Comparison of ENCODE assay signal across 12 mouse cellular contexts in the genomic region with DNA sequence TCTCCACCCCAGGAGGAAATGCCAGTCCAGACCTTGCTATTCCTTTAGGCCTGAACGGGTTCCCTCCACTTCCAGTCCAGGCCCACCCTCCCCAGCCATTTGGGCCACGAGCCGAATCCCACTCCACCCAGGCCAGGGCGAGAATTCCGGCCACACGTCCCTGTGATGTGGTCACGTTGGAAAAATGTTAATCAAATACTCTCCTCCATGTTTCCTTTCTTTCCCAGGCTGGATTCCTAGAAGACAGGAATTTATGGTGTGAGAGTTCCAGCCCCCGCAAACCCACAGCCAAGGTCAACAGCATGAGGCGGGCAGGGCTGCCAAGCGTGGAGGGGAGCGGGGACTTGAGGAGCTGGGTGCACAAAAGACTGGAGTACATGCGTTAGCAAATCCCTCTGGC. TPM values are rescaled to one million over a fixed set of nuclear protein-coding genes. Genes with fewer than 3 reads are reported as not detected.
DNase-seq lines count a peak whose midpoint lies in the region; ATAC-seq lines count a peak whose summit lies in the region.
"Had no signal": no experiment of that assay in that cellular context is flagged by ENCODE, and none has a peak within 500 bp of the region (broad histone marks: within the 10 kb centered on the region; RNA-seq: fewer than 3 reads in every experiment).

No protein-coding gene starts in this region.

- no peak overlapping the region for H3K4me2 ChIP-seq in kidney, embryonic 15.5 days
- no peak overlapping the region for H3K4me2 ChIP-seq in liver, embryonic 11.5 days
- no peak overlapping the region for H3K4me2 ChIP-seq in midbrain, embryonic 16.5 days (ENCODE audit: low read length)

- H3K9ac ChIP-seq in kidney, embryonic 15.5 days, result no peak overlapping the region
- no peak overlapping the region for H3K9ac ChIP-seq in liver, embryonic 11.5 days (ENCODE audit: low read depth, low read length)
- H3K9ac ChIP-seq in midbrain, embryonic 16.5 days (ENCODE audit: low read depth, low read length), result no peak overlapping the region

- no peaks in the 10 kb centered on the region for H3K27me3 ChIP-seq in kidney, embryonic 15.5 days
- no peaks in the 10 kb centered on the region for H3K27me3 ChIP-seq in liver, embryonic 11.5 days (replicated peaks; ENCODE audit: control insufficient read depth, insufficient read depth, low read length)
- no peaks in the 10 kb centered on the region for H3K27me3 ChIP-seq in midbrain, embryonic 16.5 days (ENCODE audit: control insufficient read depth, insufficient read depth, low read depth, low read length)

- H3K4me3 ChIP-seq in kidney, embryonic 15.5 days (replicated peaks), result no peak overlapping the region
- no peak overlapping the region for H3K4me3 ChIP-seq in liver, embryonic 11.5 days (ENCODE audit: low read depth, low read length)
- H3K4me3 ChIP-seq in midbrain, embryonic 16.5 days (ENCODE audit: low read depth, low read length), result no peak overlapping the region

- H3K4me1 ChIP-seq in kidney, embryonic 15.5 days, result peaks cover 24% of the 10 kb centered on the region
- H3K4me1 ChIP-seq in liver, embryonic 11.5 days (replicated peaks; ENCODE audit: control insufficient read depth, insufficient read depth, low read length), result no peaks in the 10 kb centered on the region; the same call in 1 of the 2 replicates
- H3K4me1 ChIP-seq in midbrain, embryonic 16.5 days (ENCODE audit: control insufficient read depth, insufficient read depth, low read length), result no peaks in the 10 kb centered on the region

- 33% methylated on average over 12 of the region's 12 CpGs for WGBS in kidney, embryonic 15.5 days
- WGBS in liver, embryonic 11.5 days, result 83% methylated on average over 12 of the region's 12 CpGs
- 92% methylated on average over 12 of the region's 12 CpGs for WGBS in midbrain, embryonic 16.5 days

- peak; percentile 80 for ATAC-seq in kidney, embryonic 15.5 days (replicated peaks; ENCODE audit: low FRiP score)
- ATAC-seq in liver, embryonic 11.5 days (replicated peaks; ENCODE audit: low FRiP score), result no peak
- ATAC-seq in midbrain, embryonic 16.5 days, result no peak

- H3K36me3 ChIP-seq in kidney, embryonic 15.5 days, result no peaks in the 10 kb centered on the region
- H3K36me3 ChIP-seq in liver, embryonic 11.5 days (ENCODE audit: control insufficient read depth, insufficient read depth, low read length), result no peaks in the 10 kb centered on the region
- no peaks in the 10 kb centered on the region for H3K36me3 ChIP-seq in midbrain, embryonic 16.5 days (ENCODE audit: control insufficient read depth, insufficient read depth, low read length)

- DNase-seq in adrenal gland, adult 18-20 months (ENCODE audit: low spot score in 2 of 2), result peak; percentile 13 to 32
- DNase-seq in adrenal gland, adult 8-10 months, result no peak
- DNase-seq in heart, adult 9 months (ENCODE audit: low spot score in 2 of 2), result peak; percentile 53 to 57
- DNase-seq in lung, postnatal 14 days, result peak; percentile 58
- DNase-seq in liver, embryonic 11.5 days (ENCODE audit: low spot score), result no peak
- no peak for DNase-seq in spleen, postnatal 36 days (ENCODE audit: low spot score in 2 of 2)
- DNase-seq: cerebellum, adult 2 months; right cerebral cortex, postnatal 4 days; thymus, postnatal 4 days had no signal

- H3K9me3 ChIP-seq in kidney, embryonic 15.5 days (replicated peaks), result no peaks in the 10 kb centered on the region
- H3K9me3 ChIP-seq in liver, embryonic 11.5 days (ENCODE audit: control insufficient read depth, low read length), result no peaks in the 10 kb centered on the region
- no peaks in the 10 kb centered on the region for H3K9me3 ChIP-seq in midbrain, embryonic 16.5 days (replicated peaks; ENCODE audit: control insufficient read depth, low read length, poor library complexity, severe bottlenecking)

- H3K27ac ChIP-seq in kidney, embryonic 15.5 days, result peak overlapping the region; percentile 82
- H3K27ac ChIP-seq in liver, embryonic 11.5 days (ENCODE audit: low read depth, low read length), result no peak overlapping the region
- no peak overlapping the region for H3K27ac ChIP-seq in midbrain, embryonic 16.5 days (ENCODE audit: low read length)
- H3K27ac ChIP-seq: macrophage had no signal

RNA-seq across cellular contexts. Expression of gene Eln, which starts 25.4 kb away (rescaled TPM):
- 10 to 100 TPM in 1 of 2 experiments, 1 to 10 TPM in 1; 9.0 to 18.1 TPM for total RNA-seq in adrenal gland, adult 18-20 months (2021)
- 10 to 100 TPM in 2 of 4 experiments, 1 to 10 TPM in 2; 6.8 to 12.7 (median 9.7) TPM for total RNA-seq in adrenal gland, adult 8-10 months (2022)
- 81.4 and 99.6 TPM in 2 replicates for polyA plus RNA-seq in kidney, embryonic 15.5 days (2015; fragmentation: Nextera tagmentation; extraction: Ambion mirVana)
- polyA plus RNA-seq in liver, embryonic 11.5 days (2014; fragmentation: Nextera tagmentation; extraction: Ambion mirVana), result 3.5 and 4.4 TPM in 2 replicates
- polyA plus RNA-seq in midbrain, embryonic 16.5 days (2015; fragmentation: Nextera tagmentation; extraction: Ambion mirVana), result 10.0 and 12.1 TPM in 2 replicates
- polyA plus RNA-seq: macrophage had no signal

Comparison
In these comparisons a context has a peak if more than half of its experiments do, and no peak if none do; other contexts are left out.
1. DNase-seq: peak in adrenal gland, adult 18-20 months (2 of 2), heart, adult 9 months (2 of 2) and lung, postnatal 14 days (single experiment); none in adrenal gland, adult 8-10 months (single experiment), liver, embryonic 11.5 days (single experiment) and spleen, postnatal 36 days (0 of 2).